Mouse (Mus musculus) embryonic fibroblast, embryonic 13.5 days (primary cell): ENCODE data around the gene Rnft2.

Experiments used
- CTCF ChIP-seq: IDR thresholded peaks from 2 replicates; pipeline ENCODE4 v1.5.1; 2011; ENCODE audit warnings: mild to moderate bottlenecking, control low read depth, low read length, moderate library complexity, borderline replicate concordance; ENCODE audit not compliant: insufficient read depth
- POLR2A ChIP-seq: IDR thresholded peaks from 2 replicates; pipeline ENCODE4 v1.6.1; 2011; ENCODE audit warnings: low read depth, mild to moderate bottlenecking, control low read depth, low read length, moderate library complexity

DNA sequence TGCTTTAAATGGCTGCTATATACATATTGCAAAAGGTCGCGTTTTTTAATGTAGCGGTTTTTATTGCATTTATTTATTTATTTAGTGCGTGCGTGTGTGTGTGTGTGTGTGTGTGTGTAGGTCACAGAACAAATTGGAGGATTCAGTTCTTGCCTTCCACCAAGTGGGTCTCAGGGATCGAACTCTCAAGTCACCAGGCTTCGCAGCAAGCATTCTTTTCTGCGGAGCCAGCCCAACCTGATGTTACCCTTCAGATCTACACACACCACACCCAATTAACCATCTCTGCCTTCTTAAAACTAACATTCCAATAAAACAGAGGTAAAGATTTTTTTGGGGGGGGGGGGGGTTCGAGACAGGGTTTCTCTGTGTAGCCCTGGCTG lies 89.4 kb downstream of the Rnft2 start:
- TF ChIP-seq POLR2A = no peak
- no peak for TF ChIP-seq CTCF
